Mouse (Mus musculus) CD4-positive, CD25-positive, alpha-beta regulatory T cell, adult 2 months (primary cell): ENCODE measurements around the gene Vmn1r12.
"Not testable (repeated sequence)": the region's sequence is repeated elsewhere in the genome, so short reads cannot be mapped to it uniquely, and the experiment has no call there.

Experiments
- DNase-seq: peaks from one replicate; pipeline ENCODE4 v3.0.0-alpha.2; 2012; ENCODE audit warnings: low read depth, low spot score

Gene Vmn1r12

GRCm38 (mm10) chr6:57156619-57157018, at the start of gene Vmn1r12:
Gene Vmn1r12 (plus strand): TSS chr6:57156919.
- no peak for DNase-seq

GRCm38 (mm10) chr6:57109154-57109553, 47.6 kb upstream of the Vmn1r12 start, which contains the start of gene Vmn1r10:
Gene Vmn1r10 (plus strand): TSS chr6:57109454.
- DNase-seq, result no peak

GRCm38 (mm10) chr6:57133155-57133554, 23.6 kb upstream of the Vmn1r12 start, which contains the start of gene Vmn1r11:
Gene Vmn1r11 (plus strand): TSS chr6:57133455.
- DNase-seq, result no peak

- DNase-seq, result not testable (repeated sequence)
Measured at GRCm38 (mm10) chr6:57190016-57190415, 33.3 kb downstream of the Vmn1r12 start.

GRCm38 (mm10) chr6:57202990-57203389, 46.3 kb downstream of the Vmn1r12 start, which contains the start of gene Vmn1r13:
Gene Vmn1r13 (plus strand): TSS chr6:57203290.
- DNase-seq, result not testable (repeated sequence)
